Mouse (Mus musculus) MEL (cell line): ENCODE measurements around the gene Acta2.

Source experiments
- CTCF ChIP-seq, 3 experiments: IDR thresholded peaks in 2 of 3; conservative IDR thresholded peaks in 1 of 3; 2 replicates each; pipeline ENCODE4 v1.5.1; 2011 to 2012; ENCODE audit warnings: low read length in 3 of 3, low read depth in 2 of 3, mild to moderate bottlenecking in 2 of 3, improper control_type of control experiment in 1 of 3, inconsistent platforms in 1 of 3, mixed read lengths in 1 of 3, moderate library complexity in 1 of 3; ENCODE audit not compliant: control insufficient read depth in 1 of 3, insufficient read depth in 1 of 3, poor library complexity in 1 of 3, severe bottlenecking in 1 of 3
- EP300 ChIP-seq, 2 experiments: IDR thresholded peaks; 2 replicates each; pipeline ENCODE4 v1.6.1; 2011; ENCODE audit warnings: improper control_type of control experiment in 2 of 2, low read length in 2 of 2, low read depth in 1 of 2, mild to moderate bottlenecking in 1 of 2
- USF2 ChIP-seq, 2 experiments: IDR thresholded peaks; 2 replicates each; pipeline ENCODE4 v1.6.1; 2011 to 2012; ENCODE audit warnings: improper control_type of control experiment in 2 of 2, low read length in 2 of 2, borderline replicate concordance in 1 of 2, inconsistent platforms in 1 of 2, low read depth in 1 of 2, mild to moderate bottlenecking in 1 of 2; ENCODE audit not compliant: insufficient read depth in 1 of 2

GRCm38 (mm10) chr19:34198901-34199300 is 56.5 kb downstream of the Acta2 start:
- TF ChIP-seq USF2 (IDR thresholded peaks at IDR 0.05; ENCODE audit: borderline replicate concordance in 1 of 2, insufficient read depth in 1 of 2, low read depth in 1 of 2, low read length in 2 of 2) (no peak), CTCF (IDR thresholded peaks at IDR 0.05 in 2 of 3, conservative IDR thresholded peaks at IDR 0.05 in 1 of 3; ENCODE audit: control insufficient read depth in 1 of 3, insufficient read depth in 1 of 3, low read depth in 2 of 3, low read length in 3 of 3, poor library complexity in 1 of 3, severe bottlenecking in 1 of 3) (no peak), EP300 (IDR thresholded peaks at IDR 0.05; ENCODE audit: low read depth in 1 of 2, low read length in 2 of 2) (no peak)
